Comparison of ENCODE assay signal across 8 mouse cellular contexts in the genomic region with DNA sequence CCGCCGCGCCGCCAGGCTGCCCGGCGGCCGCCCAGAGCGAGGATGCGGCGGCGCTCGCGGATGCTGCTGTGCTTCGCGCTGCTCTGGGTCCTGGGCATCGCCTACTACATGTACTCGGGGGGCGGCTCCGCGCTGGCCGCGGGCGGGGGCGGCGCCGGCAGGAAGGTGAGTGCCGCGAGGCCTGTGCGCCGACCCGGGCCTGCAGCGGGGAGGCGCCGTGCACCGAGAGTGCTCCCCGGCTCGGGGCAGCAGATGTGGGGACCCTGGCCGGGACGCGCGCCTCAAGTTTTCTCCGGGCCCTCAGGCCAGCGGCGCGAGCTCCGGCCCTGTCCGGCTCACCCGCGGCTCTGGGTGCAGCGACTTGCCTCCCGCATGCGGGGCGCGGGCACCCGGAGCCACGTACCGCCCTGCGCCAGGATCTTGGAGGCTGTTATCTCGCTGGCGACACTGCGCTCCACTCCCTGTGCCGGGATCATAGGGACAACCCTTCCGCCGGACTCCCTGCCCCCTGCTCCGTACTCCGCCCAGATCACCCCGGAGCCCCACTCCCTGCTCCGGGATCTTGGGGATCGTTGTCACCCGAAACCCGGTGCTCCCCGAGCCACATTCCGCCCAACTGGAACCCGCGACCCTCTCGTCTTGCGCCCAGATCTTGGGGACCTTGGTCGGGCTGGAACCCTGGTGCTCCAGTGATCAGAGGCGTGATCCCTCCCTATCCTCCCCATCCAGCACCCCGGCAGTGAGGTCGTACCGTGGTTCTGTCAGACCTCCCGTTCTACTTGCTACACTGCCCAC. TPM values are rescaled to one million over a fixed set of nuclear protein-coding genes. Genes with fewer than 3 reads are reported as not detected.
DNase-seq lines count a peak whose midpoint lies in the region; ATAC-seq and TF ChIP-seq lines count a peak whose summit lies in the region.

No protein-coding gene starts in this region.

- no peaks in the 10 kb centered on the region for H3K36me3 ChIP-seq in kidney, embryonic 14.5 days (ENCODE audit: control insufficient read depth, insufficient read depth, low read length)

- peak overlapping the region; percentile 62 for H3K4me3 ChIP-seq in cortical plate, adult 2 months (ENCODE audit: insufficient read depth, low read length)
- H3K4me3 ChIP-seq in kidney, embryonic 14.5 days (ENCODE audit: low read length): peak overlapping the region; percentile 90

- POLR2A ChIA-PET in Patski (lab: Charles Lee): no interaction called here

- H3K4me1 ChIP-seq in cortical plate, adult 2 months (ENCODE audit: control insufficient read depth, insufficient read depth, low read length): peaks cover 1% of the 10 kb centered on the region; the same call in 1 of the 2 replicates
- no peaks in the 10 kb centered on the region for H3K4me1 ChIP-seq in kidney, embryonic 14.5 days (ENCODE audit: control insufficient read depth, insufficient read depth, low read length)

- ATAC-seq in Patski: peak; percentile 25
- ATAC-seq in kidney, embryonic 14.5 days (ENCODE audit: low FRiP score, low TSS enrichment): peak; percentile 82

- CTCF ChIA-PET in Patski (lab: Charles Lee): interaction anchor here (1.5 kb wide), 1 partner anchor 82 kb away, joined by 3 read pairs; no protein-coding TSS in a partner anchor

- H3K9me3 ChIP-seq in kidney, embryonic 14.5 days (ENCODE audit: control insufficient read depth, low read length): no peaks in the 10 kb centered on the region

- peak overlapping the region; percentile 90 for H3K9ac ChIP-seq in kidney, embryonic 14.5 days (ENCODE audit: low read depth, low read length)

- in situ Hi-C loops in Patski (cut with MboI; ENCODE audit: low pct_unique_long_range_greater_than_20kb): loop anchor here (5.0 kb wide), 1 partner anchor 179 kb away; no protein-coding TSS in a partner anchor

- peak overlapping the region; percentile 92 for H3K4me2 ChIP-seq in kidney, embryonic 14.5 days (replicated peaks; ENCODE audit: low read depth, low read length)

- TF ChIP-seq CTCF in Patski (IDR thresholded peaks at IDR 0.05): no peak
- TF ChIP-seq CTCF in cortical plate, adult 2 months (IDR thresholded peaks at IDR 0.05; ENCODE audit: extremely low read depth, insufficient read depth, low read length): no peak

- no peak for TF ChIP-seq POLR2A in cortical plate, adult 2 months (IDR thresholded peaks at IDR 0.05; ENCODE audit: extremely low read depth, insufficient read depth, low read length)

- no peak overlapping the region for H3K27ac ChIP-seq in cortical plate, adult 2 months (ENCODE audit: insufficient read depth, low read length)
- no peak overlapping the region for H3K27ac ChIP-seq in kidney, embryonic 14.5 days (ENCODE audit: low read depth, low read length)

- no peaks in the 10 kb centered on the region for H3K27me3 ChIP-seq in Patski
- H3K27me3 ChIP-seq in kidney, embryonic 14.5 days (ENCODE audit: control insufficient read depth, insufficient read depth, low read length): no peaks in the 10 kb centered on the region

- under 1% methylated on average over 68 of the region's 83 CpGs for WGBS in kidney, embryonic 14.5 days

- peak; percentile 40 to 56 for DNase-seq in heart, adult 18-20 months
- no peak for DNase-seq in heart, adult 8-10 months (ENCODE audit: low spot score)
- no peak for DNase-seq in Patski (ENCODE audit: low read depth, low spot score)
- DNase-seq in gastrocnemius, postnatal 25 days: peak; percentile 52
- DNase-seq in lung, postnatal 14 days: peak; percentile 32
- DNase-seq in spleen, adult 12 weeks (ENCODE audit: low spot score): peak; percentile 42

RNA-seq across cellular contexts. Expression of a gene that starts 0.5 kb away (rescaled TPM):
- total RNA-seq in heart, adult 18-20 months (2021): 10 to 100 TPM; 38.2 to 38.7 TPM
- total RNA-seq in heart, adult 8-10 months (2022): 10 to 100 TPM; 32.0 to 40.3 (median 33.8) TPM
- 129 TPM for polyA plus RNA-seq in Patski (2021)
- 24.3 and 25.3 TPM in 2 replicates for polyA plus RNA-seq in cortical plate, adult 2 months (2012; rRNA removed)
- 10 to 100 TPM; 30.7 to 39.0 TPM for total RNA-seq in gastrocnemius, postnatal 25 days (2021)
- 41.6 and 57.7 TPM in 2 replicates for polyA plus RNA-seq in kidney, embryonic 14.5 days (2014; fragmentation: Nextera tagmentation; extraction: Ambion mirVana)

Comparison
In these comparisons a context has a peak if more than half of its experiments do, and no peak if none do; other contexts are left out.
1. DNase-seq: peak in heart, adult 18-20 months (2 of 2), gastrocnemius, postnatal 25 days (single experiment), lung, postnatal 14 days (single experiment) and spleen, adult 12 weeks (single experiment); none in heart, adult 8-10 months (single experiment) and Patski (single experiment).